Mouse (Mus musculus): ENCODE data around the gene Elk1. TPM values are rescaled to one million over a fixed set of nuclear protein-coding genes. Genes with fewer than 3 reads are reported as not detected.
A peak's percentile ranks its signal among the peaks of the same experiment; 100 is the strongest.

The Elk1 gene
- total and polyA plus RNA-seq, 3 experiments, result 8.6 to 11.9 (median 10.1) TPM

- Histone ChIP-seq H3K4me1 (ENCODE audit: control insufficient read depth, insufficient read depth, low read length) (no peaks in the 10 kb centered on the region), H3K4me3 (no peak within 1 kb of the TSS), H3K79me2 (replicated peaks; ENCODE audit: control insufficient read depth, insufficient read depth, low read length) (no peaks in the 10 kb centered on the region), H3K9ac (ENCODE audit: low read depth, low read length) (no peak within 1 kb of the TSS), H3K27me3 (ENCODE audit: control insufficient read depth, insufficient read depth, low read length) (no peaks in the 10 kb centered on the region), H3K27ac (no peak within 1 kb of the TSS), H3K36me3 (ENCODE audit: control insufficient read depth, insufficient read depth, low read length) (no peaks in the 10 kb centered on the region)
- peak in 1 of 2 experiments; percentile 3 for DNase-seq
- intact Hi-C loops (cut with DNase I), result no loop called here
- WGBS, result 81% methylated on average over 1 of the region's 1 CpGs
- TF ChIP-seq CTCF (IDR thresholded peaks at IDR 0.05), result no peak
- no peak for TF ChIP-seq EP300 (IDR thresholded peaks at IDR 0.05; ENCODE audit: insufficient read depth, low read depth, low read length)
Observed at GRCm38 (mm10) chrX:20931364-20931763, 19.0 kb downstream of the Elk1 start, which contains the start of gene Cfp. TSS of gene Cfp (minus strand) at chrX:20931555.

GRCm38 (mm10) chrX:20929859-20930258 is 20.5 kb downstream of the Elk1 start:
- intact Hi-C loops (cut with DNase I), result no loop called here
- no peak for TF ChIP-seq POLR2A (IDR thresholded peaks at IDR 0.05; ENCODE audit: insufficient read depth, low read depth, low read length)
- no peak for TF ChIP-seq CTCF (IDR thresholded peaks at IDR 0.05)
- no peak for TF ChIP-seq EP300 (IDR thresholded peaks at IDR 0.05; ENCODE audit: insufficient read depth, low read depth, low read length)

GRCm38 (mm10) chrX:20924976-20925375 is 25.4 kb downstream of the Elk1 start:
- no peak overlapping the region for H3K27ac ChIP-seq
- TF ChIP-seq CTCF (IDR thresholded peaks at IDR 0.05) (no peak), POLR2A (IDR thresholded peaks at IDR 0.05; ENCODE audit: insufficient read depth, low read depth, low read length) (no peak), EP300 (IDR thresholded peaks at IDR 0.05; ENCODE audit: insufficient read depth, low read depth, low read length) (no peak)
- intact Hi-C loops (cut with DNase I), result no loop called here
- 0 out of 2 replicates have a peak, but pooled peaks cover 2% of the 10 kb centered on the region for H3K27me3 ChIP-seq (ENCODE audit: control insufficient read depth, insufficient read depth, low read length)
- H3K79me2 ChIP-seq (replicated peaks; ENCODE audit: control insufficient read depth, insufficient read depth, low read length), result no peaks in the 10 kb centered on the region
- no peak overlapping the region for H3K9ac ChIP-seq (ENCODE audit: low read depth, low read length)
- no peaks in the 10 kb centered on the region for H3K36me3 ChIP-seq (ENCODE audit: control insufficient read depth, insufficient read depth, low read length)
- DNase-seq, result no peak
- H3K4me3 ChIP-seq, result no peak overlapping the region
- H3K4me1 ChIP-seq (ENCODE audit: control insufficient read depth, insufficient read depth, low read length), result no peaks in the 10 kb centered on the region

More at GRCm38 (mm10) chrX:20929859-20930258, 20.5 kb downstream of the Elk1 start:
- Histone ChIP-seq H3K79me2 (replicated peaks; ENCODE audit: control insufficient read depth, insufficient read depth, low read length) (no peaks in the 10 kb centered on the region), H3K27me3 (ENCODE audit: control insufficient read depth, insufficient read depth, low read length) (no peaks in the 10 kb centered on the region), H3K4me1 (ENCODE audit: control insufficient read depth, insufficient read depth, low read length) (no peaks in the 10 kb centered on the region), H3K27ac (no peak overlapping the region), H3K9ac (ENCODE audit: low read depth, low read length) (no peak overlapping the region), H3K4me3 (no peak overlapping the region), H3K36me3 (ENCODE audit: control insufficient read depth, insufficient read depth, low read length) (no peaks in the 10 kb centered on the region)
- WGBS, result 75% methylated on average over 1 of the region's 1 CpGs
- DNase-seq, result no peak

GRCm38 (mm10) chrX:20923506-20923905 is 26.9 kb downstream of the Elk1 start:
- TF ChIP-seq POLR2A (IDR thresholded peaks at IDR 0.05; ENCODE audit: insufficient read depth, low read depth, low read length), result no peak
- TF ChIP-seq CTCF (IDR thresholded peaks at IDR 0.05), result no peak
- TF ChIP-seq EP300 (IDR thresholded peaks at IDR 0.05; ENCODE audit: insufficient read depth, low read depth, low read length), result no peak
- Histone ChIP-seq H3K27me3 (ENCODE audit: control insufficient read depth, insufficient read depth, low read length) (0 out of 2 replicates have a peak, but pooled peaks cover 2% of the 10 kb centered on the region), H3K4me1 (ENCODE audit: control insufficient read depth, insufficient read depth, low read length) (no peaks in the 10 kb centered on the region), H3K4me3 (no peak overlapping the region), H3K36me3 (ENCODE audit: control insufficient read depth, insufficient read depth, low read length) (no peaks in the 10 kb centered on the region), H3K27ac (no peak overlapping the region), H3K9ac (ENCODE audit: low read depth, low read length) (no peak overlapping the region), H3K79me2 (replicated peaks; ENCODE audit: control insufficient read depth, insufficient read depth, low read length) (no peaks in the 10 kb centered on the region)
- intact Hi-C loops (cut with DNase I), result no loop called here
- DNase-seq, result no peak
- WGBS, result 65% methylated on average over 1 of the region's 1 CpGs

- intact Hi-C loops (cut with DNase I), result no loop called here
Observed at GRCm38 (mm10) chrX:20921366-20921765, 29.0 kb downstream of the Elk1 start.

GRCm38 (mm10) chrX:20920844-20921364 is 29.5 kb downstream of the Elk1 start, which contains the start of gene Syn1:
TSS of gene Syn1 (minus strand) at chrX:20921004.
- DNase-seq, result peak; percentile 66 to 80
- H3K27ac ChIP-seq, result no peak within 1 kb of the TSS
- no peaks in the 10 kb centered on the region for H3K79me2 ChIP-seq (replicated peaks; ENCODE audit: control insufficient read depth, insufficient read depth, low read length)
- intact Hi-C loops (cut with DNase I), result no loop called here
- no peaks in the 10 kb centered on the region for H3K4me1 ChIP-seq (ENCODE audit: control insufficient read depth, insufficient read depth, low read length)
- H3K4me3 ChIP-seq, result peak within 1 kb of the TSS; percentile 35; the same call in 1 of the 2 replicates
- no peaks in the 10 kb centered on the region for H3K36me3 ChIP-seq (ENCODE audit: control insufficient read depth, insufficient read depth, low read length)
- TF ChIP-seq POLR2A (IDR thresholded peaks at IDR 0.05; ENCODE audit: insufficient read depth, low read depth, low read length), result no peak
- TF ChIP-seq EP300 (IDR thresholded peaks at IDR 0.05; ENCODE audit: insufficient read depth, low read depth, low read length), result no peak
- TF ChIP-seq CTCF (IDR thresholded peaks at IDR 0.05), result no peak
- 18% methylated on average over 44 of the region's 44 CpGs for WGBS
- 0 out of 2 replicates have a peak, but pooled peaks cover 2% of the 10 kb centered on the region for H3K27me3 ChIP-seq (ENCODE audit: control insufficient read depth, insufficient read depth, low read length)
- H3K9ac ChIP-seq (ENCODE audit: low read depth, low read length), result peak within 1 kb of the TSS; percentile 29

More at GRCm38 (mm10) chrX:20921366-20921765, 29.0 kb downstream of the Elk1 start:
- Histone ChIP-seq H3K27me3 (ENCODE audit: control insufficient read depth, insufficient read depth, low read length) (0 out of 2 replicates have a peak, but pooled peaks cover 2% of the 10 kb centered on the region), H3K9ac (ENCODE audit: low read depth, low read length) (no peak overlapping the region), H3K36me3 (ENCODE audit: control insufficient read depth, insufficient read depth, low read length) (no peaks in the 10 kb centered on the region), H3K27ac (no peak overlapping the region), H3K79me2 (replicated peaks; ENCODE audit: control insufficient read depth, insufficient read depth, low read length) (no peaks in the 10 kb centered on the region), H3K4me1 (ENCODE audit: control insufficient read depth, insufficient read depth, low read length) (no peaks in the 10 kb centered on the region), H3K4me3 (no peak overlapping the region)
- no peak for DNase-seq
- WGBS, result 42% methylated on average over 5 of the region's 5 CpGs
- TF ChIP-seq POLR2A (IDR thresholded peaks at IDR 0.05; ENCODE audit: insufficient read depth, low read depth, low read length), result no peak
- no peak for TF ChIP-seq CTCF (IDR thresholded peaks at IDR 0.05)
- no peak for TF ChIP-seq EP300 (IDR thresholded peaks at IDR 0.05; ENCODE audit: insufficient read depth, low read depth, low read length)
